Mouse (Mus musculus): ENCODE measurements around the gene Tnnc2. TPM values are rescaled to one million over a fixed set of nuclear protein-coding genes. Genes with fewer than 3 reads are reported as not detected.

Gene Tnnc2
- polyA plus RNA-seq, 1 experiment from 2014 or later, result not detected

GRCm38 (mm10) chr2:164767812-164768540 lies 11.8 kb downstream of the Tnnc2 start:
- 95% methylated on average over 15 of the region's 15 CpGs for WGBS
- Histone ChIP-seq H3K27me3 (replicated peaks; ENCODE audit: low read depth, poor library complexity, severe bottlenecking) (no peaks in the 10 kb centered on the region), H3K27ac (replicated peaks) (no peak overlapping the region), H3K4me1 (peaks cover 26% of the 10 kb centered on the region), H3K9me3 (no peaks in the 10 kb centered on the region), H3K4me3 (no peak overlapping the region), H3K36me3 (replicated peaks) (peaks cover 75% of the 10 kb centered on the region)
- DNase-seq (ENCODE audit: low spot score), result no peak

GRCm38 (mm10) chr2:164765841-164766240 lies 13.9 kb downstream of the Tnnc2 start:
- no peak overlapping the region for H3K4me3 ChIP-seq
- peaks cover 7% of the 10 kb centered on the region for H3K4me1 ChIP-seq
- 84% methylated on average over 3 of the region's 3 CpGs for WGBS
- no peak overlapping the region for H3K27ac ChIP-seq (replicated peaks)
- no peaks in the 10 kb centered on the region for H3K9me3 ChIP-seq
- peaks cover 75% of the 10 kb centered on the region for H3K36me3 ChIP-seq (replicated peaks)
- H3K27me3 ChIP-seq (replicated peaks; ENCODE audit: low read depth, poor library complexity, severe bottlenecking), result no peaks in the 10 kb centered on the region
- no peak for DNase-seq (ENCODE audit: low spot score)

- Histone ChIP-seq H3K36me3 (replicated peaks) (peaks cover 94% of the 10 kb centered on the region), H3K4me3 (no peak overlapping the region), H3K9me3 (no peaks in the 10 kb centered on the region), H3K27me3 (replicated peaks; ENCODE audit: low read depth, poor library complexity, severe bottlenecking) (no peaks in the 10 kb centered on the region), H3K27ac (replicated peaks) (no peak overlapping the region), H3K4me1 (no peaks in the 10 kb centered on the region)
- no peak for DNase-seq (ENCODE audit: low spot score)
- WGBS, result 89% methylated on average over 7 of the region's 7 CpGs
Observed at GRCm38 (mm10) chr2:164762593-164762992, 17.2 kb downstream of the Tnnc2 start.

- no peaks in the 10 kb centered on the region for H3K4me1 ChIP-seq
- peaks cover 94% of the 10 kb centered on the region for H3K36me3 ChIP-seq (replicated peaks)
- WGBS, result 96% methylated on average over 4 of the region's 4 CpGs
- no peaks in the 10 kb centered on the region for H3K27me3 ChIP-seq (replicated peaks; ENCODE audit: low read depth, poor library complexity, severe bottlenecking)
- no peak overlapping the region for H3K27ac ChIP-seq (replicated peaks)
- H3K9me3 ChIP-seq, result no peaks in the 10 kb centered on the region
- DNase-seq (ENCODE audit: low spot score), result no peak
- H3K4me3 ChIP-seq, result no peak overlapping the region
Observed at GRCm38 (mm10) chr2:164761971-164762370, 17.8 kb downstream of the Tnnc2 start.

- H3K27ac ChIP-seq (replicated peaks), result no peak overlapping the region
- no peaks in the 10 kb centered on the region for H3K9me3 ChIP-seq
- peaks cover 94% of the 10 kb centered on the region for H3K36me3 ChIP-seq (replicated peaks)
- 84% methylated on average over 2 of the region's 2 CpGs for WGBS
- no peaks in the 10 kb centered on the region for H3K4me1 ChIP-seq
- H3K4me3 ChIP-seq, result no peak overlapping the region
- H3K27me3 ChIP-seq (replicated peaks; ENCODE audit: low read depth, poor library complexity, severe bottlenecking), result no peaks in the 10 kb centered on the region
- DNase-seq (ENCODE audit: low spot score), result no peak
Observed at GRCm38 (mm10) chr2:164761502-164761901, 18.3 kb downstream of the Tnnc2 start.

- 86% methylated on average over 4 of the region's 4 CpGs for WGBS
- Histone ChIP-seq H3K27ac (replicated peaks) (no peak overlapping the region), H3K4me3 (no peak overlapping the region), H3K27me3 (replicated peaks; ENCODE audit: low read depth, poor library complexity, severe bottlenecking) (no peaks in the 10 kb centered on the region), H3K36me3 (replicated peaks) (peaks cover 94% of the 10 kb centered on the region), H3K4me1 (no peaks in the 10 kb centered on the region), H3K9me3 (no peaks in the 10 kb centered on the region)
- DNase-seq (ENCODE audit: low spot score), result no peak
Observed at GRCm38 (mm10) chr2:164760059-164760833, 19.5 kb downstream of the Tnnc2 start.

- Histone ChIP-seq H3K27ac (replicated peaks) (no peak overlapping the region), H3K27me3 (replicated peaks; ENCODE audit: low read depth, poor library complexity, severe bottlenecking) (no peaks in the 10 kb centered on the region), H3K4me3 (no peak overlapping the region), H3K36me3 (replicated peaks) (peaks cover 100% of the 10 kb centered on the region), H3K4me1 (no peaks in the 10 kb centered on the region), H3K9me3 (no peaks in the 10 kb centered on the region)
- DNase-seq (ENCODE audit: low spot score), result no peak
- 54% methylated on average over 1 of the region's 1 CpGs for WGBS
Observed at GRCm38 (mm10) chr2:164758692-164759091, 21.1 kb downstream of the Tnnc2 start.

- H3K9me3 ChIP-seq, result no peaks in the 10 kb centered on the region
- no peaks in the 10 kb centered on the region for H3K4me1 ChIP-seq
- H3K27me3 ChIP-seq (replicated peaks; ENCODE audit: low read depth, poor library complexity, severe bottlenecking), result no peaks in the 10 kb centered on the region
- 95% methylated on average over 11 of the region's 11 CpGs for WGBS
- H3K4me3 ChIP-seq, result no peak overlapping the region
- no peak for DNase-seq (ENCODE audit: low spot score)
- H3K36me3 ChIP-seq (replicated peaks), result peaks cover 100% of the 10 kb centered on the region
- H3K27ac ChIP-seq (replicated peaks), result no peak overlapping the region
Observed at GRCm38 (mm10) chr2:164757841-164758240, 21.9 kb downstream of the Tnnc2 start.

- Histone ChIP-seq H3K4me1 (no peaks in the 10 kb centered on the region), H3K9me3 (no peaks in the 10 kb centered on the region), H3K36me3 (replicated peaks) (peaks cover 100% of the 10 kb centered on the region), H3K4me3 (no peak overlapping the region), H3K27ac (replicated peaks) (no peak overlapping the region), H3K27me3 (replicated peaks; ENCODE audit: low read depth, poor library complexity, severe bottlenecking) (no peaks in the 10 kb centered on the region)
- DNase-seq (ENCODE audit: low spot score), result no peak
- WGBS, result 90% methylated on average over 2 of the region's 2 CpGs
Observed at GRCm38 (mm10) chr2:164754800-164755199, 25.0 kb downstream of the Tnnc2 start.

- DNase-seq (ENCODE audit: low spot score), result no peak
- Histone ChIP-seq H3K27ac (replicated peaks) (no peak overlapping the region), H3K36me3 (replicated peaks) (peaks cover 100% of the 10 kb centered on the region), H3K4me1 (no peaks in the 10 kb centered on the region), H3K9me3 (no peaks in the 10 kb centered on the region), H3K4me3 (no peak overlapping the region), H3K27me3 (replicated peaks; ENCODE audit: low read depth, poor library complexity, severe bottlenecking) (no peaks in the 10 kb centered on the region)
- WGBS, result 90% methylated on average over 11 of the region's 11 CpGs
Observed at GRCm38 (mm10) chr2:164754105-164754504, 25.7 kb downstream of the Tnnc2 start.

GRCm38 (mm10) chr2:164752454-164752853 lies 27.3 kb downstream of the Tnnc2 start:
- Histone ChIP-seq H3K27ac (replicated peaks) (no peak overlapping the region), H3K4me3 (no peak overlapping the region), H3K9me3 (no peaks in the 10 kb centered on the region), H3K36me3 (replicated peaks) (peaks cover 100% of the 10 kb centered on the region), H3K27me3 (replicated peaks; ENCODE audit: low read depth, poor library complexity, severe bottlenecking) (no peaks in the 10 kb centered on the region), H3K4me1 (0 out of 2 replicates have a peak, but pooled peaks cover 2% of the 10 kb centered on the region)
- no peak for DNase-seq (ENCODE audit: low spot score)
- 89% methylated on average over 2 of the region's 2 CpGs for WGBS

GRCm38 (mm10) chr2:164748991-164749390 lies 30.8 kb downstream of the Tnnc2 start:
- H3K27me3 ChIP-seq (replicated peaks; ENCODE audit: low read depth, poor library complexity, severe bottlenecking), result no peaks in the 10 kb centered on the region
- 90% methylated on average over 6 of the region's 6 CpGs for WGBS
- no peak for DNase-seq (ENCODE audit: low spot score)
- H3K36me3 ChIP-seq (replicated peaks), result peaks cover 68% of the 10 kb centered on the region
- H3K4me1 ChIP-seq, result peaks cover 20% of the 10 kb centered on the region
- H3K27ac ChIP-seq (replicated peaks), result no peak overlapping the region
- no peaks in the 10 kb centered on the region for H3K9me3 ChIP-seq
- no peak overlapping the region for H3K4me3 ChIP-seq

- Histone ChIP-seq H3K36me3 (replicated peaks) (peaks cover 60% of the 10 kb centered on the region), H3K4me3 (no peak overlapping the region), H3K27ac (replicated peaks) (no peak overlapping the region), H3K4me1 (peaks cover 20% of the 10 kb centered on the region), H3K27me3 (replicated peaks; ENCODE audit: low read depth, poor library complexity, severe bottlenecking) (no peaks in the 10 kb centered on the region), H3K9me3 (no peaks in the 10 kb centered on the region)
- DNase-seq (ENCODE audit: low spot score), result no peak
- WGBS, result 88% methylated on average over 4 of the region's 4 CpGs
Observed at GRCm38 (mm10) chr2:164748191-164748590, 31.6 kb downstream of the Tnnc2 start.

Data from embryonic facial prominence, embryonic 10.5 days (tissue).